Mouse (Mus musculus) testis, adult 2 months (tissue): ENCODE measurements around the gene Ccdc185. TPM values are rescaled to one million over a fixed set of nuclear protein-coding genes. Genes with fewer than 3 reads are reported as not detected.

Experiments used
- H3K27ac ChIP-seq: fragments of 200-500 bp; 2 replicates; pipeline ENCODE4 v1.5.1; 2012; ENCODE audit warnings: low read depth, low read length; ENCODE audit not compliant: control insufficient read depth, insufficient read depth
- H3K27me3 ChIP-seq: fragments of 200-500 bp; 2 replicates; pipeline ENCODE4 v1.6.1; 2012; ENCODE audit warnings: mild to moderate bottlenecking, low read length, moderate library complexity; ENCODE audit not compliant: control insufficient read depth, insufficient read depth
- H3K36me3 ChIP-seq: fragments of 200-500 bp; 2 replicates; pipeline ENCODE4 v1.6.1; 2012; ENCODE audit warnings: mild to moderate bottlenecking, low read length; ENCODE audit not compliant: control insufficient read depth, insufficient read depth
- H3K4me1 ChIP-seq: fragments of 200-500 bp; 2 replicates; pipeline ENCODE4 v1.6.1; 2012; ENCODE audit warnings: low read length; ENCODE audit not compliant: control insufficient read depth, insufficient read depth
- H3K4me3 ChIP-seq: fragments of 200-500 bp; 2 replicates; pipeline ENCODE4 v1.5.1; 2012; ENCODE audit warnings: low read depth, mild to moderate bottlenecking, low read length, moderate library complexity, mixed read lengths; ENCODE audit not compliant: control insufficient read depth
- CTCF ChIP-seq: fragments of 200-500 bp; IDR thresholded peaks from 2 replicates; pipeline ENCODE4 v1.5.1; 2012; ENCODE audit warnings: low read depth, mild to moderate bottlenecking, inconsistent platforms, low read length, moderate library complexity; ENCODE audit not compliant: control insufficient read depth, insufficient read depth, insufficient replicate concordance
- POLR2A ChIP-seq: fragments of 200-500 bp; IDR thresholded peaks from 2 replicates; pipeline ENCODE4 v1.6.1; 2012; ENCODE audit warnings: low read depth, mild to moderate bottlenecking, inconsistent platforms, low read length, moderate library complexity; ENCODE audit not compliant: control insufficient read depth
- polyA plus RNA-seq: library from polyadenylated mRNA; depleted of rRNA; stranded (reverse); fragments of >200 nt; gene quantifications from 2 replicates; pipeline ENCODE4 v1.2.3, GENCODE M21; 2012; rRNA removed

Ccdc185 gene
- polyA plus RNA-seq, 1 experiment = 206 TPM

- no peak for TF ChIP-seq CTCF
- TF ChIP-seq POLR2A = no peak
- no peak overlapping the region for H3K4me3 ChIP-seq
- no peak overlapping the region for H3K27ac ChIP-seq
- H3K27me3 ChIP-seq = no peaks in the 10 kb centered on the region
- no peaks in the 10 kb centered on the region for H3K36me3 ChIP-seq
- H3K4me1 ChIP-seq = no peaks in the 10 kb centered on the region
These were observed 44.1 kb downstream of the Ccdc185 start for GRCm38 (mm10) chr1:182704882-182705281.

- Histone ChIP-seq H3K4me1 (no peaks in the 10 kb centered on the region), H3K4me3 (no peak overlapping the region), H3K27me3 (no peaks in the 10 kb centered on the region), H3K36me3 (no peaks in the 10 kb centered on the region), H3K27ac (no peak overlapping the region)
- TF ChIP-seq CTCF = no peak
- no peak for TF ChIP-seq POLR2A
These were observed 49.3 kb downstream of the Ccdc185 start for GRCm38 (mm10) chr1:182699392-182700347.

Other genes starting within 250 kb of the Ccdc185 start
- 2.4 and 2.8 TPM in 2 replicates for gene Capn2, start 231.6 kb downstream of the Ccdc185 start, polyA plus RNA-seq
- 1.4 and 1.5 TPM in 2 replicates for gene Capn8, start 184.2 kb downstream of the Ccdc185 start, polyA plus RNA-seq
- 1.1 and 1.2 TPM in 2 replicates for gene Susd4, start 14.7 kb upstream of the Ccdc185 start, polyA plus RNA-seq
- gene Tlr5, start 205.6 kb upstream of the Ccdc185 start, polyA plus RNA-seq = 0.35 and 0.89 TPM in 2 replicates